Mouse (Mus musculus): ENCODE results near the gene Camta2.

DNA sequence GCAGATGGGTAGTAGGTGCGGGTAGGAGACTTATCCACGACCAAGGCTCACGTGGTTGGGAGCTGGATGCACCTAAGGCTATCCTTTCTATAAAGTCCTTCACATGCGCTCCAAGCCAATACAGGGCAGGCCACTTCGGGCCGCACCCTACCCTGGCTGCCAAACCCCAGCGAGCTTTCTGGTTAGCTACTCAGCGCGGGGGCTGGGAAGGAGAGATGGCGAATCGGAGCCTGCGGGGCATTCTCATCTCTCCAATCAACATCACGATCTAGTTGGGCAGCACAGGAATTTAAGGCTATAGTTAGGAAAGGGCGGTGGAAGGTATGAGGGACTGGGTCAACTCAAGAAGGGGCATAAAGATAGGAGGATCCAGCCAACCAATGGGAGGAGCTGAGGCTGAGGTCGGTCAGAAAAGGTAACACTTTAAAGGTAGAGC, 19.6 kb downstream of the Camta2 start:
- TF ChIP-seq CTCF (IDR thresholded peaks at IDR 0.05; ENCODE audit: borderline replicate concordance, control insufficient read depth, extremely low read depth, insufficient read depth, low read length, poor library complexity) (no peak), POLR2A (IDR thresholded peaks at IDR 0.05; ENCODE audit: control insufficient read depth, extremely low read depth, insufficient read depth, low read length, poor library complexity) (no peak)
